Mouse (Mus musculus): Measurements from ENCODE around the gene Uhrf1bp1.

DNA sequence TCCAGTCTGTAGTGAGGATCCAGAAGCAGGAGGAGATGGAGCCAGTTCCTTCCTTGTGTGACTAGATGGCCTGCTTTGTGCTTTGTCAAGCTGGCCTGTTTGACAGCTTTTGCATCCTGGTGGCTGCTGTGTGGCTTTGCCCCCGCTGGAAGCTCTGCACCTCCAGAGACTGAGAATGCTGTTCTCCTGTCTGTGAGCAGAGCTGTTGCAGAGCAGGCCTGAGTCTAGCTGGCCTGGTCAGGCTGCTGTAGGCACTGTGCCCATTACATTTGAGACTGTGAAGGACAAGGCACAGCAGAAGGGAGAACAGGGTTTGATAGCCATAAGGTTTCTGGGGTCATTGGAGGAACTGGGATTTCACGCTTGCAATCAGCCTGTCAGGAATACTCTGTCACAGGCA is 85.5 kb downstream of the Uhrf1bp1 start:
- no peak for TF ChIP-seq HCFC1 (IDR thresholded peaks at IDR 0.05; ENCODE audit: borderline replicate concordance, insufficient read depth, low read length)
- TF ChIP-seq CHD2 (IDR thresholded peaks at IDR 0.05; ENCODE audit: low read depth, low read length), result no peak
- no peak for TF ChIP-seq MAFK (IDR thresholded peaks at IDR 0.05; ENCODE audit: insufficient read depth, low read depth, low read length)

Measured in ES-E14 (cell line).